Mouse (Mus musculus) midbrain, postnatal 0 days (tissue): ENCODE data around the gene Camta1. TPM values are rescaled to one million over a fixed set of nuclear protein-coding genes. Genes with fewer than 3 reads are reported as not detected.
A peak's percentile ranks its signal among the peaks of the same experiment; 100 is the strongest.

Source experiments
- ATAC-seq: fragments of 200-750 bp; cut with Nextera tagmentation; 2 replicates; pipeline ENCODE4 v1.8.0; 2017; ENCODE audit warnings: moderate number of reproducible peaks, mild to moderate bottlenecking, moderate TSS enrichment, moderate library complexity; ENCODE audit not compliant: low FRiP score
- DNase-seq: peaks from one replicate; pipeline ENCODE4 v3.0.0-alpha.2; 2015; ENCODE audit warnings: low spot score
- H3K27ac ChIP-seq: fragments of 300-500 bp; sonication (generic); 2 replicates; pipeline ENCODE4 v1.5.1; 2014; ENCODE audit warnings: low read depth, mild to moderate bottlenecking, low read length, mixed read lengths
- H3K27me3 ChIP-seq: fragments of 300-500 bp; sonication (generic); 2 replicates; pipeline ENCODE4 v1.6.1; 2014; ENCODE audit warnings: low read length, control low read depth, mixed read lengths; ENCODE audit not compliant: insufficient read depth
- H3K36me3 ChIP-seq: fragments of 300-500 bp; sonication (generic); 2 replicates; pipeline ENCODE4 v1.6.1; 2014; ENCODE audit warnings: low read length, control low read depth, mixed read lengths; ENCODE audit not compliant: insufficient read depth
- H3K4me1 ChIP-seq: fragments of 300-500 bp; sonication (generic); 2 replicates; pipeline ENCODE4 v1.6.1; 2014; ENCODE audit warnings: mild to moderate bottlenecking, control low read depth, antibody characterized with exemption, low read length, mixed read lengths; ENCODE audit not compliant: insufficient read depth
- H3K4me2 ChIP-seq: fragments of 300-500 bp; sonication (generic); 2 replicates; pipeline ENCODE4 v1.6.1; 2014; ENCODE audit warnings: low read depth, mild to moderate bottlenecking, low read length, mixed read lengths; ENCODE audit not compliant: poor library complexity, severe bottlenecking
- H3K4me3 ChIP-seq: fragments of 300-500 bp; sonication (generic); 2 replicates; pipeline ENCODE4 v1.5.1; 2014; ENCODE audit warnings: low read depth, mild to moderate bottlenecking, low read length, moderate library complexity
- H3K9ac ChIP-seq: fragments of 300-500 bp; sonication (generic); replicated peaks from 2 replicates; pipeline ENCODE4 v1.6.1; 2014; ENCODE audit warnings: mild to moderate bottlenecking, low read length, moderate library complexity, mixed read lengths; ENCODE audit not compliant: poor library complexity, severe bottlenecking
- H3K9me3 ChIP-seq: fragments of 300-500 bp; sonication (generic); 2 replicates; pipeline ENCODE4 v1.6.1; 2016; ENCODE audit warnings: low read length, control low read depth
- CTCF ChIP-seq: IDR thresholded peaks from 2 replicates; pipeline ENCODE4 v1.5.1; 2016; ENCODE audit warnings: antibody characterized with exemption, mild to moderate bottlenecking
- WGBS: fragments of 180-500 bp; shearing (Covaris S2); extraction: QIAGEN DNeasy Blood & Tissue Kit; methylation state at CpG from one replicate; pipeline ENCODE4 v1.1.7; 2014; 5-methylcytosine and 5-hydroxymethylcytosine counted together
- polyA plus RNA-seq: library from polyadenylated mRNA; unstranded; fragments of >200 nt; fragmentation: Nextera tagmentation; extraction: Ambion mirVana; gene quantifications from 2 replicates; pipeline ENCODE4 v1.2.1, GENCODE M21; 2015
- total RNA-seq: library from RNA; depleted of rRNA; stranded (reverse); fragments of >200 nt; gene quantifications from 2 replicates; pipeline ENCODE4 v1.2.3, GENCODE M21; 2014

Camta1 gene
- total and polyA plus RNA-seq, 2 experiments from 2014 or later: 140 to 153 TPM

DNA sequence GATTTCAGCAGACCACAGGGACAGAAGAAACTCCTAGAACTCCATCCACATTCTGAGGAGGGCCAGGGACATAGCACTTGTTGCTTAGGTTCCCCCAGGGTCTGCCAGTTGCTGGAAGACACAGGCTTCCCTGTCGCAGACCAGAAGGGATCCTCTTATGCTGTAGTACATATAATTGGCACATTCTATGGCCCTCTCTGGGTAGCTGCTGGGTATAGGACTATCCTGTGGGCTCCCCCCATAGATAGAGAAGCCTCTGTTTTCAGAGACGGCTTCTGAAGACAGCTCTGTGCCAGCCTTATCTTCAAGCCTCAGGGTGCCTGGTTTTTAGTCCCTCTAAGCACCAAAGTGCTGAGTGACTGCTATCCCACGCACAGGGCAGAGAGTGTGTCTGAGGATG, 690.6 kb downstream of the Camta1 start:
- H3K9ac ChIP-seq: no peak overlapping the region
- no peak overlapping the region for H3K4me3 ChIP-seq
- DNase-seq (no peak), ATAC-seq (no peak)
- 67% methylated on average over 3 of the region's 3 CpGs for WGBS
- H3K4me2 ChIP-seq: no peak overlapping the region
- H3K36me3 ChIP-seq: no peaks in the 10 kb centered on the region
- peaks cover 3% of the 10 kb centered on the region; the same call in 1 of the 2 replicates for H3K4me1 ChIP-seq
- no peak overlapping the region for H3K27ac ChIP-seq
- H3K9me3 ChIP-seq: no peaks in the 10 kb centered on the region
- H3K27me3 ChIP-seq: no peaks in the 10 kb centered on the region; the same call in 1 of the 2 replicates
- TF ChIP-seq CTCF: no peak

GRCm38 (mm10) chr4:151170658-151171057, 691.0 kb downstream of the Camta1 start:
- Histone ChIP-seq H3K4me3 (no peak overlapping the region), H3K27ac (no peak overlapping the region; the same call in 1 of the 2 replicates), H3K4me2 (no peak overlapping the region), H3K36me3 (no peaks in the 10 kb centered on the region), H3K9me3 (no peaks in the 10 kb centered on the region), H3K27me3 (no peaks in the 10 kb centered on the region; the same call in 1 of the 2 replicates), H3K4me1 (peaks cover 8% of the 10 kb centered on the region), H3K9ac (no peak overlapping the region)
- ATAC-seq (no peak), DNase-seq (peak; percentile 61)
- no peak for TF ChIP-seq CTCF
- WGBS: 55% methylated on average over 18 of the region's 18 CpGs

DNA sequence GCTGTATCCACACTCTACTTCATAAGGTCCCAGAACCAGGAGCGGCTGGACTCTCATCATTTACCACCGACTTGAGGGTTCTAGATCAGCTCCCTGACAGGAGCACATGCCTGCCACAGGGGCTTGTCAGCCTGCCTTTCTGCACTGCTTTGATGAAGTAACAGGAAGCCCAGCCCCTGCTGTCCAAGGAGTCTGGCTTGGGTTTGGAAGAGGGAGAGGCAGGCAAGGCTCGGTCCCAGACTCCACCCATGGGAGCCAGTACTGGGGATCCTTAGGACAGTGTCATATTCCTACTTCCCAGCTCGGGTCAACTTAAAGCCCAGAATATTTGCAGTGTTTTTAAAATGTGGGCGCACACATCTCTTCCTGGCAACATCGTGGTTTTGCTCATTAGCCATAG, 694.7 kb downstream of the Camta1 start:
- no peak overlapping the region for H3K9ac ChIP-seq
- no peak overlapping the region for H3K4me3 ChIP-seq
- DNase-seq (no peak), ATAC-seq (no peak)
- H3K4me1 ChIP-seq: peaks cover 8% of the 10 kb centered on the region
- no peak overlapping the region for H3K27ac ChIP-seq
- H3K36me3 ChIP-seq: no peaks in the 10 kb centered on the region
- no peaks in the 10 kb centered on the region for H3K9me3 ChIP-seq
- no peak for TF ChIP-seq CTCF
- 87% methylated on average over 6 of the region's 6 CpGs for WGBS
- H3K4me2 ChIP-seq: no peak overlapping the region
- H3K27me3 ChIP-seq: no peaks in the 10 kb centered on the region; the same call in none of the 2 replicates

DNA sequence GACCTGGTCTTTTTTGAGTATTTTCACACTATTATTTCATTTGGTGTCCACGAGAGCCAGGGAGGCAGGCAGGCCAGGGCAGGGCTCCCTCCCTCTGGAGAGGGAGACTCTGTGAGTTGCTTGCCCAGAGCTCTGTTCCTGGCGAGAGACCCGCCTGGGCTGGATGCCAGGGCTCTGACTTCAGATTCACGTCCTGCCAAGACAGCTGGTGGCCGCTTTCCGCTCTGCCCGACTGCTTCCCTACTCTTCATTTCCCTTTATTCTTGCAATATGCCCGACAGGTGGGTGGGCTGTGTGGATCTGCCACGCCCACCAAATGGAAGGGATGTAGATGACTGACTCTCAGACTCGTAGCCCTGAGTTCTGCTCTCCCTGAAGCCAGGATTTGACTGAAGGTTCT, 696.1 kb downstream of the Camta1 start:
- 11% methylated on average over 10 of the region's 10 CpGs for WGBS
- H3K4me1 ChIP-seq: peaks cover 8% of the 10 kb centered on the region
- DNase-seq: peak; percentile 94
- H3K4me3 ChIP-seq: no peak overlapping the region
- H3K27ac ChIP-seq: no peak overlapping the region
- H3K36me3 ChIP-seq: no peaks in the 10 kb centered on the region
- TF ChIP-seq CTCF: no peak
- H3K27me3 ChIP-seq: peaks cover 6% of the 10 kb centered on the region
- peak; percentile 72 for ATAC-seq
- H3K4me2 ChIP-seq: no peak overlapping the region
- H3K9me3 ChIP-seq: no peaks in the 10 kb centered on the region
- H3K9ac ChIP-seq: no peak overlapping the region

- H3K36me3 ChIP-seq: no peaks in the 10 kb centered on the region
- H3K27ac ChIP-seq: no peak overlapping the region
- no peaks in the 10 kb centered on the region for H3K9me3 ChIP-seq
- 95% methylated on average over 1 of the region's 1 CpGs for WGBS
- ATAC-seq: no peak
- no peak for DNase-seq
- H3K4me2 ChIP-seq: no peak overlapping the region
- peaks cover 6% of the 10 kb centered on the region for H3K4me1 ChIP-seq
- peaks cover 6% of the 10 kb centered on the region for H3K27me3 ChIP-seq
- no peak overlapping the region for H3K9ac ChIP-seq
- H3K4me3 ChIP-seq: no peak overlapping the region
- no peak for TF ChIP-seq CTCF
These were observed 697.4 kb downstream of the Camta1 start for GRCm38 (mm10) chr4:151164309-151164708.

DNA sequence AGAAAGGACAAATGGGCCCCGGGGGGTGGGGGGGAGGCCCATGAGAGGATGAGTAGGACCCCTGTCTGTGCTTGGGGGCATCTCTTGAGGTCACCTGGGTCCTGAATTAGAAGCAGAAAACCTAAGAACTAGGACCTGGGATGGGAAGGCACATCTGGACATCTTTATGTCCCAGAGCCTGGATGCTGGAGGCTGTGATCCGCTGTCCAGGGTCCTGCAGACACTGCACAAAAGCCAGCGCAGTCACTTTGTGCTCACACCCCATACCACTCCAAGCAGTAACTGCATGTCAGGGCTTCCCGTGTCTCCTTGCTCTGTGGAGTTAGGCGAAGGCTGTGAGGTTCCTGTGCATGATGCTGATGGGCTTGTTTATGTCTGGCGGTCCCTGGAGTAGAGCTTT, 699.8 kb downstream of the Camta1 start:
- no peak overlapping the region for H3K4me3 ChIP-seq
- H3K9ac ChIP-seq: no peak overlapping the region
- H3K9me3 ChIP-seq: no peaks in the 10 kb centered on the region
- peaks cover 6% of the 10 kb centered on the region for H3K4me1 ChIP-seq
- no peak for DNase-seq
- H3K27me3 ChIP-seq: peaks cover 6% of the 10 kb centered on the region; the same call in 1 of the 2 replicates
- no peak for TF ChIP-seq CTCF
- no peak overlapping the region for H3K27ac ChIP-seq
- no peak for ATAC-seq
- no peak overlapping the region for H3K4me2 ChIP-seq
- H3K36me3 ChIP-seq: no peaks in the 10 kb centered on the region
- WGBS: 49% methylated on average over 6 of the region's 6 CpGs
